Mouse (Mus musculus): ENCODE measurements at regions not wholly inside any gene's neighbourhood (a gene's known extent, or its start where the extent isn't known, plus 50 kb on each side); places are given as distances from the start of the nearest gene placed in this dataset.

DNA sequence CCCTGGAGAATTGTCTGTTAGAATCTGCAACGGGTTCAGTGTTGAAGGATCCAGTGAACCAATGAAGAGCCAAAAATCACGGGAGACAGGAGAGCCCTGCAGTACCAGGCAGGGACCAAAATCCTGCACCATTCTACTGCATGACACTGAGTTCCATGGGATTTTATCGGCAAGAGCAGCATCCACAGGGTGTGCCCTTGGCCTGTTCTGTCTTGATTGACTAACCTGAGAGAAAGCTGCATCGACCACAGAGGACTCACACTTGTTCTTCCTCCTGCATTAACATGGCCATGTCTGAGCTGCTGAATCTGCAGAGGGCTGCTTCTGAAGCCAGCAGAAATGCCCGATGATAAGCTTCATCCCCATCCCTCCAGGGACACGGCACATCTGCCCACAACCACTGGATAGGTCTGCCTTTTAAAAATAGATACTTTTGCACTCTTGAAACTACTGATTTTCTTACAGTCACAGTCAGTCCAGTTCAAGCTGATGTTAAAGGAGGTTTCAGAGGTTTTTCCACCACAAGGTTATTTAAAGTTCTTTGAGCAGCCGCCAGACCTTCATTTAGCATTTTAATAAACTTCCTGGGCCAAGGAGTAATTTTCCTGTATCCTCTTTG lies 71.9 kb upstream of the Atg10 start:
- TF ChIP-seq HCFC1 (IDR thresholded peaks at IDR 0.05; ENCODE audit: borderline replicate concordance, insufficient read depth, low read length): no peak
- TF ChIP-seq ZNF384 (IDR thresholded peaks at IDR 0.05; ENCODE audit: low read depth, low read length): no peak
- no peak for TF ChIP-seq ZC3H11A (IDR thresholded peaks at IDR 0.05; ENCODE audit: borderline replicate concordance, low read depth, low read length)
- TF ChIP-seq CHD2 (IDR thresholded peaks at IDR 0.05; ENCODE audit: low read depth, low read length): no peak
- no peak for TF ChIP-seq MAFK (IDR thresholded peaks at IDR 0.05; ENCODE audit: insufficient read depth, low read depth, low read length)
